Mouse (Mus musculus): ENCODE data around the gene Tmem218.

DNA sequence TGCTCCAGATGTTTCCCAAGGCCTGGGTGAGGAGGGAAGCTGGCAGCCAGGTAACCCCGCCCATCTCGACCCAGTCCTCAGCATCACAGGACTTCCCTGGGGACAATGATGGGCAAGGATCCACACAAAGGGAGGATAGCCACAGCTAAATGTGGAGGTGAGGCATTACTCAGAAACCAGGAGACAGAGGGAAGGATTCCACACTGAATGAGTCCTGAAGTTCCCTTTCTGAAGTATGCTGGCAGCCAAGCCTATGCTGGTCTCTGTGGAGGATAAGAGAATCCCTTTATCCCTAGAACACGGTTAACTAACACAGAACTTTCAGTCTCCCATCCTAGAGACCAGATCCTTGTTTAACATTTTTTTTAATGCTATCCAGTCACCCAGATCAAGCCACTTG lies 20.0 kb upstream of the Tmem218 start:
- TF ChIP-seq GATA1 (IDR thresholded peaks at IDR 0.05; ENCODE audit: low read depth, low read length) (no peak), SMC3 (IDR thresholded peaks at IDR 0.05; ENCODE audit: low read depth, low read length) (no peak)
